32 mouse cellular contexts compared by ENCODE assay signal in the genomic region with DNA sequence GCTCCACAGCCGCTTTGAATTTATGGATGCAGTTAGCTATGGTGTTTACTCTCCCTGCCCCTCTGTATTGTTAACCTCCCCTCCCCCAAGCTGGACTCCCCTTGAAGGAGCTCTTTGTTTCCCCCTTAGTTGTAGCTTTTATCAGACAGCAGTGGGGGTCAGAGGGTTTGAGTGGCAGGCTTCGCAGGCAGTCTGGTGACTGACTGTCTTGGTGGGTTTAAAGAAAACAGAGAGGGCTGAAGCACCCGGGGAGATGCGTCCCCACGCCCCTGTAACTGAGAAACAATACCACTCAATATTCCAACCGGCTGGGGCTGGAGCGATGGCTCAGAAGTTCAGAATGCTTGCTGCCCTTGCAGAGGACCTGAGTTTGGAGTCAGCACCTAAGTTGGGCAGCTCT. TPM values are rescaled to one million over a fixed set of nuclear protein-coding genes. Genes with fewer than 3 reads are reported as not detected.
DNase-seq lines count a peak whose midpoint lies in the region; ATAC-seq and TF ChIP-seq lines count a peak whose summit lies in the region.
"Had no signal": no experiment of that assay in that cellular context is flagged by ENCODE, and none has a peak within 500 bp of the region (broad histone marks: within the 10 kb centered on the region; RNA-seq: fewer than 3 reads in every experiment).

No protein-coding gene starts in this region.

- no peak overlapping the region for H3K4me3 ChIP-seq in intestine, embryonic 14.5 days (ENCODE audit: low read depth, low read length)
- H3K4me3 ChIP-seq in intestine, postnatal 0 days (ENCODE audit: low read depth, low read length) = no peak overlapping the region
- H3K4me3 ChIP-seq in E14TG2a.4 (replicated peaks; ENCODE audit: low read length) = peak overlapping the region; percentile 62
- H3K4me3 ChIP-seq: embryonic facial prominence, embryonic 15.5 days; heart, adult 2 months; heart, embryonic 13.5 days; hindbrain, embryonic 15.5 days; limb, embryonic 13.5 days; liver, embryonic 12.5 days; neural tube, embryonic 15.5 days; stomach, embryonic 15.5 days had no signal

- ATAC-seq in intestine, embryonic 14.5 days (replicated peaks; ENCODE audit: low FRiP score, low TSS enrichment, low read depth) = peak; percentile 66; the same call in 1 of the 2 replicates
- no peak for ATAC-seq in intestine, postnatal 0 days
- ATAC-seq: activated CD4-positive, CD25-positive, alpha-beta regulatory T cell, adult 4 months; forebrain, embryonic 16.5 days; liver, embryonic 12.5 days; Patski had no signal

- no peak for TF ChIP-seq POLR2A in brain, embryonic 14.5 days (IDR thresholded peaks at IDR 0.05; ENCODE audit: borderline replicate concordance, extremely low read depth, insufficient read depth, insufficient read length, poor library complexity, severe bottlenecking)

- no peak overlapping the region for H3K4me2 ChIP-seq in intestine, embryonic 14.5 days (ENCODE audit: low read length)
- H3K4me2 ChIP-seq in intestine, postnatal 0 days (replicated peaks; ENCODE audit: low read depth) = no peak overlapping the region
- H3K4me2 ChIP-seq: embryonic facial prominence, embryonic 15.5 days; heart, embryonic 13.5 days; hindbrain, embryonic 15.5 days; limb, embryonic 13.5 days; liver, embryonic 12.5 days; neural tube, embryonic 15.5 days; stomach, embryonic 15.5 days had no signal

- no peaks in the 10 kb centered on the region for H3K9me3 ChIP-seq in intestine, embryonic 14.5 days (ENCODE audit: control insufficient read depth, low read length)
- no peaks in the 10 kb centered on the region for H3K9me3 ChIP-seq in intestine, postnatal 0 days (ENCODE audit: control insufficient read depth)
- no peaks in the 10 kb centered on the region for H3K9me3 ChIP-seq in E14TG2a.4 (ENCODE audit: low read length)
- H3K9me3 ChIP-seq: embryonic facial prominence, embryonic 15.5 days; G1E; heart, embryonic 13.5 days; hindbrain, embryonic 15.5 days; limb, embryonic 13.5 days; liver, embryonic 12.5 days; neural tube, embryonic 15.5 days; stomach, embryonic 15.5 days had no signal

- no peaks in the 10 kb centered on the region for H3K4me1 ChIP-seq in intestine, embryonic 14.5 days (replicated peaks; ENCODE audit: control insufficient read depth, insufficient read depth, low read length)
- peaks cover 4% of the 10 kb centered on the region; the same call in 1 of the 2 replicates for H3K4me1 ChIP-seq in intestine, postnatal 0 days (replicated peaks; ENCODE audit: control insufficient read depth, insufficient read depth, low read length)
- H3K4me1 ChIP-seq in E14TG2a.4 (replicated peaks; ENCODE audit: low read depth, low read length) = peaks cover 90% of the 10 kb centered on the region
- H3K4me1 ChIP-seq: liver, embryonic 12.5 days had no signal

- no peaks in the 10 kb centered on the region for H3K36me3 ChIP-seq in intestine, embryonic 14.5 days (ENCODE audit: control insufficient read depth, insufficient read depth, low read length)
- H3K36me3 ChIP-seq in intestine, postnatal 0 days (ENCODE audit: control insufficient read depth, insufficient read depth) = no peaks in the 10 kb centered on the region
- H3K36me3 ChIP-seq in E14TG2a.4 (ENCODE audit: insufficient read depth, low read length) = peaks cover 9% of the 10 kb centered on the region; the same call in 1 of the 2 replicates
- H3K36me3 ChIP-seq: embryonic facial prominence, embryonic 15.5 days; G1E; heart, embryonic 13.5 days; hindbrain, embryonic 15.5 days; limb, embryonic 13.5 days; liver, embryonic 12.5 days; neural tube, embryonic 15.5 days; stomach, embryonic 15.5 days had no signal

- H3K27ac ChIP-seq in intestine, embryonic 14.5 days (ENCODE audit: low read depth) = no peak overlapping the region
- H3K27ac ChIP-seq in intestine, postnatal 0 days (ENCODE audit: low read depth, low read length) = no peak overlapping the region
- H3K27ac ChIP-seq: embryonic facial prominence, embryonic 15.5 days; heart, adult 2 months; heart, embryonic 13.5 days; hindbrain, embryonic 15.5 days; limb, embryonic 13.5 days; liver, embryonic 12.5 days; neural tube, embryonic 15.5 days; stomach, embryonic 15.5 days had no signal

- H3K27me3 ChIP-seq in intestine, embryonic 14.5 days (replicated peaks; ENCODE audit: control insufficient read depth, insufficient read depth, low read length) = no peaks in the 10 kb centered on the region
- H3K27me3 ChIP-seq in intestine, postnatal 0 days (replicated peaks; ENCODE audit: control insufficient read depth, insufficient read depth, low read length) = no peaks in the 10 kb centered on the region
- H3K27me3 ChIP-seq in E14TG2a.4 (ENCODE audit: insufficient read depth, low read length) = no peaks in the 10 kb centered on the region
- H3K27me3 ChIP-seq: embryonic facial prominence, embryonic 15.5 days; heart, embryonic 13.5 days; hindbrain, embryonic 15.5 days; limb, embryonic 13.5 days; liver, embryonic 12.5 days; neural tube, embryonic 15.5 days; Patski; stomach, embryonic 15.5 days had no signal

- DNase-seq in embryo, embryonic 10.5 days (ENCODE audit: low spot score) = peak; percentile 55
- no peak for DNase-seq in embryo, embryonic 10 days (ENCODE audit: low spot score)
- no peak for DNase-seq in intestine, embryonic 14.5 days (ENCODE audit: low spot score)
- DNase-seq in brain, embryonic 14.5 days (ENCODE audit: low read depth) = peak; percentile 12
- no peak for DNase-seq in adrenal gland, adult (ENCODE audit: inconsistent age in 2 of 2, low spot score in 1 of 2)
- no peak for DNase-seq in cerebellum, adult 11 months
- DNase-seq: adrenal gland, postnatal 14 days; cerebellum, adult 9-11 months; gastrocnemius, postnatal 25 days; heart, adult 2 months; heart, postnatal 14 days; kidney, adult 2 months; kidney, postnatal 25 days; lung, adult 18-20 months; lung, postnatal 14 days; right cerebral cortex, adult 18-20 months; right cerebral cortex, postnatal 4 days; thymus, postnatal 25 days had no signal

- no peak overlapping the region for H3K9ac ChIP-seq in intestine, embryonic 14.5 days (ENCODE audit: low read length)
- H3K9ac ChIP-seq in intestine, postnatal 0 days (ENCODE audit: low read depth, low read length) = no peak overlapping the region
- H3K9ac ChIP-seq: embryonic facial prominence, embryonic 15.5 days; heart, embryonic 13.5 days; hindbrain, embryonic 15.5 days; limb, embryonic 13.5 days; liver, embryonic 12.5 days; neural tube, embryonic 15.5 days; stomach, embryonic 15.5 days had no signal

- WGBS in intestine, embryonic 14.5 days = 60% methylated on average over 7 of the region's 7 CpGs
- 63% methylated on average over 7 of the region's 7 CpGs for WGBS in intestine, postnatal 0 days

- TF ChIP-seq CTCF in intestine, postnatal 0 days (IDR thresholded peaks at IDR 0.05; ENCODE audit: low read depth) = no peak
- TF ChIP-seq CTCF in E14TG2a.4 (conservative IDR thresholded peaks at IDR 0.05; ENCODE audit: low read length) = no peak
- no peak for TF ChIP-seq CTCF in brain, embryonic 14.5 days (IDR thresholded peaks at IDR 0.05; ENCODE audit: borderline replicate concordance, extremely low read depth, insufficient read depth, insufficient read length)

RNA-seq across cellular contexts. Expression of a gene that starts 39.5 kb away (rescaled TPM):
- polyA plus RNA-seq in intestine, embryonic 14.5 days (2014; fragmentation: Nextera tagmentation; extraction: Ambion mirVana) = 5.6 and 7.3 TPM in 2 replicates
- polyA plus RNA-seq in intestine, postnatal 0 days (2015; fragmentation: Nextera tagmentation; extraction: Ambion mirVana) = 10.0 and 10.9 TPM in 2 replicates
- 1.5 and 2.5 TPM in 2 replicates for polyA plus RNA-seq in brain, embryonic 14.5 days (2012; rRNA removed)

RNA-seq across cellular contexts. Expression of a gene that starts 47.9 kb away (rescaled TPM):
- 0.54 and 5.5 TPM in 2 replicates for polyA plus RNA-seq in intestine, embryonic 14.5 days (2014; fragmentation: Nextera tagmentation; extraction: Ambion mirVana)
- 0.68 and 1.1 TPM in 2 replicates for polyA plus RNA-seq in intestine, postnatal 0 days (2015; fragmentation: Nextera tagmentation; extraction: Ambion mirVana)
- polyA plus RNA-seq in brain, embryonic 14.5 days (2012; rRNA removed) = 0.05 TPM in 1 of 2 replicates, not detected in the other
- polyA plus RNA-seq: activated CD4-positive, CD25-positive, alpha-beta regulatory T cell, adult 4 months; forebrain, embryonic 16.5 days; G1E; heart, adult 2 months; hindbrain, embryonic 15.5 days; kidney, adult 2 months; limb, embryonic 13.5 days; midbrain, postnatal 0 days; neural tube, embryonic 15.5 days; Patski had no signal

Comparison
In these comparisons a context has a peak if more than half of its experiments do, and no peak if none do; other contexts are left out.
1. DNase-seq: peak in embryo, embryonic 10.5 days (single experiment) and brain, embryonic 14.5 days (single experiment); none in embryo, embryonic 10 days (single experiment), intestine, embryonic 14.5 days (single experiment), adrenal gland, adult (0 of 2) and cerebellum, adult 11 months (single experiment).